ENCODE assay signal across 17 mouse cellular contexts in the genomic region with DNA sequence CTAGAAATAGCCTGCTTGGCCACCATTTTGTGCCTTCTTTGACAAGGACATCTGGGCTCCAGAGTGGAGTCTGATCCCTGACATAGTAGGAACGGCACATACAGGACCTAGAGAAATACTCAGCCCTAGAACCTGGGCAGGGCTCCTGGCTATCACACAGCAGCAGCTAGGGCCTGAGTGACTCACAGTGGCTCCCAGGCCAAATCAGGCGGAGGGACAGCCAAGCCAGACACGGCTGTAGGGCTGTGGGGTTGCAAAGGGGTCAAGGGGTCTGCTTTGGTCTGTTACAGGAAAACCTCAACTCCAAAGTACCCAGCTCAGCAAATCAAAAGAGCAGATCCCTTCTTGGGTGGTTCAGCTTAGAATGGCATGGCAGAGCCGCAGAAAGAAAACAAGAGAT.
A peak's percentile ranks its signal among the peaks of the same experiment; 100 is the strongest.
DNase-seq lines count a peak whose midpoint lies in the region; ATAC-seq and TF ChIP-seq lines count a peak whose summit lies in the region.
"Had no signal": no experiment of that assay in that cellular context is flagged by ENCODE, and none has a peak within 500 bp of the region (broad histone marks: within the 10 kb centered on the region; RNA-seq: fewer than 3 reads in every experiment).

No protein-coding gene starts in this region.

- H3K27ac ChIP-seq in midbrain, embryonic 10.5 days (replicated peaks) = 0 out of 2 replicates have a peak overlapping the region, but pooled peaks have one; percentile 34
- H3K27ac ChIP-seq in midbrain, embryonic 15.5 days = no peak overlapping the region
- no peak overlapping the region for H3K27ac ChIP-seq in gastrocnemius, adult 2 months
- H3K27ac ChIP-seq: kidney, postnatal 0 days; limb, embryonic 13.5 days; liver, embryonic 14.5 days had no signal

- peaks cover 50% of the 10 kb centered on the region for H3K4me1 ChIP-seq in midbrain, embryonic 10.5 days
- H3K4me1 ChIP-seq in midbrain, embryonic 15.5 days = 0 out of 2 replicates have a peak, but pooled peaks cover 2% of the 10 kb centered on the region

- intact Hi-C loops in gastrocnemius, adult 2 months (cut with DNase I) = no loop called here

- TF ChIP-seq CTCF in gastrocnemius, adult 2 months (IDR thresholded peaks at IDR 0.05) = no peak

- H3K9me3 ChIP-seq in midbrain, embryonic 10.5 days (replicated peaks) = no peaks in the 10 kb centered on the region
- no peaks in the 10 kb centered on the region for H3K9me3 ChIP-seq in midbrain, embryonic 15.5 days
- H3K9me3 ChIP-seq: limb, embryonic 13.5 days had no signal

- WGBS in midbrain, embryonic 10.5 days = 57% methylated on average over 4 of the region's 4 CpGs
- 75% methylated on average over 4 of the region's 4 CpGs for WGBS in midbrain, embryonic 15.5 days

- no peak overlapping the region for H3K4me3 ChIP-seq in midbrain, embryonic 10.5 days
- H3K4me3 ChIP-seq in midbrain, embryonic 15.5 days = no peak overlapping the region
- H3K4me3 ChIP-seq in gastrocnemius, adult 2 months = no peak overlapping the region
- H3K4me3 ChIP-seq: limb, embryonic 13.5 days had no signal

- no peaks in the 10 kb centered on the region for H3K27me3 ChIP-seq in midbrain, embryonic 10.5 days (ENCODE audit: low read depth, poor library complexity, severe bottlenecking)
- H3K27me3 ChIP-seq in midbrain, embryonic 15.5 days (replicated peaks) = no peaks in the 10 kb centered on the region
- H3K27me3 ChIP-seq: limb, embryonic 13.5 days had no signal

- H3K9ac ChIP-seq in midbrain, embryonic 15.5 days = no peak overlapping the region
- H3K9ac ChIP-seq: limb, embryonic 13.5 days; liver, embryonic 14.5 days had no signal

- no peak overlapping the region for H3K4me2 ChIP-seq in midbrain, embryonic 15.5 days
- H3K4me2 ChIP-seq: limb, embryonic 13.5 days had no signal

- no peak for ATAC-seq in midbrain, embryonic 15.5 days (replicated peaks)
- ATAC-seq: forebrain, embryonic 14.5 days; hindbrain, embryonic 16.5 days; intestine, postnatal 0 days; lung, postnatal 0 days; midbrain, embryonic 16.5 days had no signal

- 0 out of 2 replicates have a peak, but pooled peaks cover 2% of the 10 kb centered on the region for H3K36me3 ChIP-seq in midbrain, embryonic 10.5 days
- H3K36me3 ChIP-seq in midbrain, embryonic 15.5 days (replicated peaks) = no peaks in the 10 kb centered on the region
- H3K36me3 ChIP-seq: limb, embryonic 13.5 days had no signal

- peak; percentile 34 for DNase-seq in gastrocnemius, adult 18-20 months (ENCODE audit: low spot score)
- no peak for DNase-seq in gastrocnemius, adult 8-10 months (ENCODE audit: low spot score in 2 of 2)
- no peak for DNase-seq in midbrain, embryonic 10.5 days (ENCODE audit: low spot score)
- DNase-seq in gastrocnemius, adult 2 months = peak; percentile 70
- DNase-seq in thymus, postnatal 0 days (ENCODE audit: low spot score) = no peak
- DNase-seq in kidney, postnatal 4 days = no peak
- DNase-seq: cerebellum, postnatal 10 days; thymus, postnatal 4 days had no signal

Comparison
In these comparisons a context has a peak if more than half of its experiments do, and no peak if none do; other contexts are left out.
1. DNase-seq: peak in gastrocnemius, adult 18-20 months (single experiment) and gastrocnemius, adult 2 months (single experiment); none in gastrocnemius, adult 8-10 months (0 of 2), midbrain, embryonic 10.5 days (single experiment), thymus, postnatal 0 days (single experiment) and kidney, postnatal 4 days (0 of 2).